Mouse (Mus musculus) frontal cortex, postnatal 10 days (tissue): ENCODE measurements around the gene Gm44790.
"Not testable (repeated sequence)": the region's sequence is repeated elsewhere in the genome, so short reads cannot be mapped to it uniquely, and the experiment has no call there.

ENCODE experiments used
- DNase-seq, 2 experiments: peaks; one replicate each; pipeline ENCODE4 v3.0.0; 2022; ENCODE audit warnings: low spot score in 2 of 2, mixed read lengths in 1 of 2

The Gm44790 gene

GRCm38 (mm10) chr6:86474072-86474471, 47.6 kb downstream of the Gm44790 start:
- no peak for DNase-seq

- no peak for DNase-seq
These were observed 48.3 kb downstream of the Gm44790 start for GRCm38 (mm10) chr6:86474646-86475181.

GRCm38 (mm10) chr6:86475462-86476167, 49.2 kb downstream of the Gm44790 start:
- no peak for DNase-seq

GRCm38 (mm10) chr6:86476931-86477330, 50.5 kb downstream of the Gm44790 start:
- DNase-seq, result no peak

GRCm38 (mm10) chr6:86479311-86479710, 52.9 kb downstream of the Gm44790 start:
- DNase-seq, result no peak

- no peak for DNase-seq
These were observed 53.3 kb downstream of the Gm44790 start for GRCm38 (mm10) chr6:86479816-86480188.

- DNase-seq, result no peak
These were observed 53.9 kb downstream of the Gm44790 start for GRCm38 (mm10) chr6:86480189-86480831.

GRCm38 (mm10) chr6:86481871-86482270, 55.4 kb downstream of the Gm44790 start:
- no peak for DNase-seq

- DNase-seq, result no peak
These were observed 59.6 kb downstream of the Gm44790 start for GRCm38 (mm10) chr6:86485943-86486640.

GRCm38 (mm10) chr6:86487358-86488148, 61.1 kb downstream of the Gm44790 start:
- peak; percentile 66 for DNase-seq

GRCm38 (mm10) chr6:86488149-86488485, 61.7 kb downstream of the Gm44790 start:
- no peak for DNase-seq

- DNase-seq, result no peak
These were observed 63.5 kb downstream of the Gm44790 start for GRCm38 (mm10) chr6:86489945-86490344.

- DNase-seq, result not testable (repeated sequence)
These were observed 64.0 kb downstream of the Gm44790 start for GRCm38 (mm10) chr6:86490413-86490812.

GRCm38 (mm10) chr6:86493469-86494263, 67.2 kb downstream of the Gm44790 start:
- no peak for DNase-seq

GRCm38 (mm10) chr6:86494767-86495166, 68.3 kb downstream of the Gm44790 start:
- no peak for DNase-seq
